In genomic region chr2:125248256-125248655, GRCm38 (mm10) we compare ENCODE assay signal across 8 mouse cellular contexts. TPM values are rescaled to one million over a fixed set of nuclear protein-coding genes. Genes with fewer than 3 reads are reported as not detected.
DNase-seq lines count a peak whose midpoint lies in the region; ATAC-seq lines count a peak whose summit lies in the region.

No protein-coding gene starts in this region.

- no peak for DNase-seq in frontal cortex, adult 2 months (ENCODE audit: extremely low spot score in 1 of 2, low spot score in 1 of 2)
- DNase-seq in thymus, postnatal 25 days: peak; percentile 10
- no peak for DNase-seq in thymus, postnatal 4 days
- DNase-seq in liver, embryonic 13.5 days: no peak
- DNase-seq in kidney, postnatal 10 days: no peak

- ATAC-seq in frontal cortex, adult (ENCODE audit: low TSS enrichment): 0 out of 2 replicates have a peak, but pooled peaks have one; percentile 8
- no peak for ATAC-seq in liver, embryonic 13.5 days (ENCODE audit: low read depth)
- ATAC-seq in erythroid progenitor cell, adult 5-6 weeks (replicated peaks; ENCODE audit: low FRiP score, poor library complexity, severe bottlenecking): no peak
- no peak for ATAC-seq in monocyte, adult 5-6 weeks (replicated peaks; ENCODE audit: insufficient number of reproducible peaks, low FRiP score, low TSS enrichment, poor library complexity, severe bottlenecking)

- H3K9ac ChIP-seq in liver, embryonic 13.5 days: peak overlapping the region; percentile 95

- peak overlapping the region; percentile 82 for H3K4me2 ChIP-seq in liver, embryonic 13.5 days

- H3K27ac ChIP-seq in liver, embryonic 13.5 days: peak overlapping the region; percentile 93

- H3K4me1 ChIP-seq in liver, embryonic 13.5 days (replicated peaks): peaks cover 54% of the 10 kb centered on the region

- no peaks in the 10 kb centered on the region for H3K27me3 ChIP-seq in liver, embryonic 13.5 days

- peak overlapping the region; percentile 88 for H3K4me3 ChIP-seq in liver, embryonic 13.5 days (replicated peaks)

- WGBS in liver, embryonic 13.5 days (ENCODE audit: insufficient replicate concordance): under 1% methylated on average over 8 of the region's 8 CpGs

- peaks cover 42% of the 10 kb centered on the region for H3K36me3 ChIP-seq in liver, embryonic 13.5 days

- no peaks in the 10 kb centered on the region for H3K9me3 ChIP-seq in liver, embryonic 13.5 days (replicated peaks)

RNA-seq across cellular contexts. Expression of gene Dut, which starts 1.3 kb away (rescaled TPM):
- polyA plus RNA-seq in frontal cortex, adult 2 months (2012; rRNA removed): 34.9 and 38.6 TPM in 2 replicates
- polyA plus RNA-seq in liver, embryonic 13.5 days (2015; fragmentation: Nextera tagmentation; extraction: Ambion mirVana): 169 and 189 TPM in 2 replicates
- 69.6 and 79.3 TPM in 2 replicates for total RNA-seq in erythroid progenitor cell, adult 5-6 weeks (2015; ENCODE audit: low replicate concordance)
- 80.2 and 93.8 TPM in 2 replicates for total RNA-seq in erythroid progenitor cell, adult 5-6 weeks (2017; ENCODE audit: low replicate concordance)
- 9.1 to 14.2 TPM (median 11.6 TPM) in 3 replicates for total RNA-seq in monocyte, adult 5-6 weeks (2017)
